Mouse (Mus musculus) forebrain, embryonic 11.5 days (tissue): Measurements from ENCODE around the gene Exph5. TPM values are rescaled to one million over a fixed set of nuclear protein-coding genes. Genes with fewer than 3 reads are reported as not detected.

Experiments used
- ATAC-seq: fragments of 200-750 bp; cut with Nextera tagmentation; replicated peaks from 2 replicates; pipeline ENCODE4 v1.8.0; 2017; ENCODE audit warnings: moderate TSS enrichment; ENCODE audit not compliant: low FRiP score
- DNase-seq: peaks from one replicate; pipeline ENCODE4 v3.0.0-alpha.2; 2017; ENCODE audit warnings: low spot score
- H3K27ac ChIP-seq: fragments of 300-500 bp; sonication (generic); 2 replicates; pipeline ENCODE4 v1.5.1; 2014; ENCODE audit warnings: low read depth, low read length
- H3K27me3 ChIP-seq: fragments of 300-500 bp; sonication (generic); 2 replicates; pipeline ENCODE4 v1.6.1; 2014; ENCODE audit warnings: mild to moderate bottlenecking, low read length, mixed read lengths; ENCODE audit not compliant: control insufficient read depth, insufficient read depth
- H3K36me3 ChIP-seq: fragments of 300-500 bp; sonication (generic); 2 replicates; pipeline ENCODE4 v1.6.1; 2014; ENCODE audit warnings: mild to moderate bottlenecking, low read length, moderate library complexity, mixed read lengths; ENCODE audit not compliant: control insufficient read depth, insufficient read depth
- H3K4me1 ChIP-seq: fragments of 300-500 bp; sonication (generic); replicated peaks from 2 replicates; pipeline ENCODE4 v1.6.1; 2014; ENCODE audit warnings: low read length, mixed read lengths; ENCODE audit not compliant: control insufficient read depth, insufficient read depth
- H3K4me2 ChIP-seq: fragments of 300-500 bp; sonication (generic); 2 replicates; pipeline ENCODE4 v1.6.1; 2014; ENCODE audit warnings: low read depth, mild to moderate bottlenecking, low read length, moderate library complexity, mixed read lengths; ENCODE audit not compliant: severe bottlenecking
- H3K4me3 ChIP-seq: fragments of 300-500 bp; sonication (generic); 2 replicates; pipeline ENCODE4 v1.5.1; 2014; ENCODE audit warnings: low read depth, low read length
- H3K9ac ChIP-seq: fragments of 300-500 bp; sonication (generic); 2 replicates; pipeline ENCODE4 v1.6.1; 2014; ENCODE audit warnings: low read length
- H3K9me3 ChIP-seq: fragments of 300-500 bp; sonication (generic); 2 replicates; pipeline ENCODE4 v1.6.1; 2016; ENCODE audit warnings: low read length, mixed read lengths; ENCODE audit not compliant: control insufficient read depth
- WGBS: fragments of 180-500 bp; shearing (Covaris S2); extraction: QIAGEN DNeasy Blood & Tissue Kit; methylation state at CpG from one replicate; pipeline ENCODE4 v1.1.7; 2014; 5-methylcytosine and 5-hydroxymethylcytosine counted together
- microRNA-seq: library from miRNA; unstranded; fragments of <30 nt; microRNA quantifications from one replicate; pipeline ENCODE4, GENCODE M21; 2016; ENCODE audit not compliant: insufficient number of aligned reads
- polyA plus RNA-seq: library from polyadenylated mRNA; unstranded; fragments of >200 nt; fragmentation: Nextera tagmentation; extraction: Ambion mirVana; gene quantifications from 2 replicates; pipeline ENCODE4 v1.2.1, GENCODE M21; 2014

Exph5 gene
- polyA plus RNA-seq, 1 experiment from 2014 or later = 0.64 TPM

- Histone ChIP-seq H3K9me3 (no peaks in the 10 kb centered on the region), H3K9ac (no peak overlapping the region), H3K36me3 (no peaks in the 10 kb centered on the region), H3K27ac (no peak overlapping the region), H3K27me3 (no peaks in the 10 kb centered on the region), H3K4me2 (no peak overlapping the region), H3K4me1 (no peaks in the 10 kb centered on the region), H3K4me3 (no peak overlapping the region)
- DNase-seq (no peak), ATAC-seq (no peak)
- 89% methylated on average over 3 of the region's 3 CpGs for WGBS
These were observed 108.0 kb downstream of the Exph5 start for GRCm38 (mm10) chr9:53409427-53409826.

GRCm38 (mm10) chr9:53422133-53422896 is 120.8 kb downstream of the Exph5 start:
- DNase-seq (no peak), ATAC-seq (no peak)
- no peak overlapping the region for H3K4me3 ChIP-seq
- no peak overlapping the region for H3K27ac ChIP-seq
- no peaks in the 10 kb centered on the region for H3K4me1 ChIP-seq
- 82% methylated on average over 9 of the region's 9 CpGs for WGBS
- H3K36me3 ChIP-seq = no peaks in the 10 kb centered on the region
- H3K9me3 ChIP-seq = no peaks in the 10 kb centered on the region
- H3K9ac ChIP-seq = no peak overlapping the region
- no peaks in the 10 kb centered on the region for H3K27me3 ChIP-seq
- H3K4me2 ChIP-seq = no peak overlapping the region

- no peaks in the 10 kb centered on the region for H3K9me3 ChIP-seq
- H3K4me3 ChIP-seq = no peak overlapping the region
- 98% methylated on average over 3 of the region's 3 CpGs for WGBS
- no peaks in the 10 kb centered on the region for H3K36me3 ChIP-seq
- DNase-seq (no peak), ATAC-seq (no peak)
- no peaks in the 10 kb centered on the region for H3K27me3 ChIP-seq
- no peak overlapping the region for H3K9ac ChIP-seq
- H3K4me1 ChIP-seq = no peaks in the 10 kb centered on the region
- H3K4me2 ChIP-seq = no peak overlapping the region
- H3K27ac ChIP-seq = no peak overlapping the region
These were observed 125.3 kb downstream of the Exph5 start for GRCm38 (mm10) chr9:53426726-53427125.

Small RNA genes lying within 50 kb of the gene (microRNA-seq; reads per million reads assigned to microRNA genes)
- not detected for gene Mir130c

Other genes with a start within 250 kb of the Exph5 start
- gene Ddx10, start 53.6 kb upstream of the Exph5 start, polyA plus RNA-seq = 27.9 and 32.2 TPM in 2 replicates
- 9.1 and 9.3 TPM in 2 replicates for gene Kdelc2, start 82.4 kb downstream of the Exph5 start, polyA plus RNA-seq
- gene 4930550C14Rik, start 100.7 kb downstream of the Exph5 start, polyA plus RNA-seq = 0.12 TPM in 1 of 2 replicates, not detected in the other
- 21.5 and 27.2 TPM in 2 replicates for gene Atm, start 235.1 kb downstream of the Exph5 start, polyA plus RNA-seq
- gene Npat, start 235.4 kb downstream of the Exph5 start, polyA plus RNA-seq = 24.3 and 27.3 TPM in 2 replicates